Mouse (Mus musculus) liver, embryonic 11.5 days (tissue): Measurements from ENCODE around the gene Ccdc97. TPM values are rescaled to one million over a fixed set of nuclear protein-coding genes. Genes with fewer than 3 reads are reported as not detected.
A peak's percentile ranks its signal among the peaks of the same experiment; 100 is the strongest.

ENCODE experiments used
- ATAC-seq: fragments of 200-750 bp; cut with Nextera tagmentation; replicated peaks from 2 replicates; pipeline ENCODE4 v1.8.0; 2017; ENCODE audit warnings: moderate number of reproducible peaks, mild to moderate bottlenecking, moderate TSS enrichment, moderate library complexity; ENCODE audit not compliant: low FRiP score
- DNase-seq: peaks from one replicate; pipeline ENCODE4 v3.0.0-alpha.2; 2017; ENCODE audit warnings: low spot score
- H3K27ac ChIP-seq: fragments of 300-500 bp; sonication (generic); 2 replicates; pipeline ENCODE4 v1.5.1; 2014; ENCODE audit warnings: mild to moderate bottlenecking, low read depth, low read length, control low read depth
- H3K27me3 ChIP-seq: fragments of 300-500 bp; sonication (generic); replicated peaks from 2 replicates; pipeline ENCODE4 v1.6.1; 2014; ENCODE audit warnings: low read length, mixed read lengths; ENCODE audit not compliant: control insufficient read depth, insufficient read depth
- H3K36me3 ChIP-seq: fragments of 300-500 bp; sonication (generic); 2 replicates; pipeline ENCODE4 v1.6.1; 2014; ENCODE audit warnings: mild to moderate bottlenecking, low read length, moderate library complexity, mixed read lengths; ENCODE audit not compliant: control insufficient read depth, insufficient read depth
- H3K4me1 ChIP-seq: fragments of 300-500 bp; sonication (generic); replicated peaks from 2 replicates; pipeline ENCODE4 v1.6.1; 2014; ENCODE audit warnings: low read length, mixed read lengths; ENCODE audit not compliant: control insufficient read depth, insufficient read depth
- H3K4me2 ChIP-seq: fragments of 300-500 bp; sonication (generic); 2 replicates; pipeline ENCODE4 v1.6.1; 2014; ENCODE audit warnings: mild to moderate bottlenecking, control low read depth, moderate library complexity
- H3K4me3 ChIP-seq: fragments of 300-500 bp; sonication (generic); 2 replicates; pipeline ENCODE4 v1.5.1; 2014; ENCODE audit warnings: low read depth, low read length, control low read depth
- H3K9ac ChIP-seq: fragments of 300-500 bp; sonication (generic); 2 replicates; pipeline ENCODE4 v1.6.1; 2014; ENCODE audit warnings: low read depth, low read length, control low read depth
- H3K9me3 ChIP-seq: fragments of 300-500 bp; sonication (generic); 2 replicates; pipeline ENCODE4 v1.6.1; 2016; ENCODE audit warnings: low read length, inconsistent platforms, mixed read lengths; ENCODE audit not compliant: control insufficient read depth
- WGBS: fragments of 180-500 bp; shearing (Covaris S2); extraction: QIAGEN DNeasy Blood & Tissue Kit; methylation state at CpG from one replicate; pipeline ENCODE4 v1.1.7; 2014; 5-methylcytosine and 5-hydroxymethylcytosine counted together
- polyA plus RNA-seq: library from polyadenylated mRNA; unstranded; fragments of >200 nt; fragmentation: Nextera tagmentation; extraction: Ambion mirVana; gene quantifications from 2 replicates; pipeline ENCODE4 v1.2.1, GENCODE M21; 2014

The Ccdc97 gene
- polyA plus RNA-seq, 1 experiment from 2014 or later, result 33.9 TPM

DNA sequence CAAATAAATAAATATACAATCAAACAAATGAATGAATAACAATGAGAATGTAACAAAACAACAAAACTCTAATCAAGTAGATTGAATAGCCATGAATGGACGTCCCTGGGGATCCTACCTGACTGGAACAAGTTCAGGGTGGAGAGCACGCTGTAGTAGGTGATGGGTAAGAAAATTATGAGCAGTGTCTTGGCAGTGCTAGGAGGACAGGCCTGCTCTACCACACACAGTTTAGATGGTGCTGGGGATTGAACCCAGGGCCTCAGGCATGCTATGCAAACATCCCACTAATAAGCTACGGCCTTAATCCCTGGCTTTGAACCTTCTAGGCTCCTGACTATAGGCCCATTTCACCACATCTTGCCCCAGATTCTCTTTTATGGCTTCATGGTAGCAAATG is 1.4 kb downstream of the Ccdc97 start:
- Histone ChIP-seq H3K4me1 (peaks cover 19% of the 10 kb centered on the region), H3K36me3 (peaks cover 43% of the 10 kb centered on the region), H3K27ac (no peak overlapping the region), H3K4me2 (peak overlapping the region; percentile 77), H3K27me3 (no peaks in the 10 kb centered on the region), H3K9ac (no peak overlapping the region; the same call in 1 of the 2 replicates), H3K4me3 (peak overlapping the region; percentile 65), H3K9me3 (no peaks in the 10 kb centered on the region)
- ATAC-seq (no peak), DNase-seq (no peak)
- 90% methylated on average over 3 of the region's 3 CpGs for WGBS

GRCm38 (mm10) chr7:25715731-25716271 is 3.1 kb downstream of the Ccdc97 start:
- no peak overlapping the region for H3K9ac ChIP-seq
- no peaks in the 10 kb centered on the region for H3K27me3 ChIP-seq
- peaks cover 27% of the 10 kb centered on the region for H3K4me1 ChIP-seq
- no peak overlapping the region for H3K4me2 ChIP-seq
- ATAC-seq, result no peak
- H3K27ac ChIP-seq, result no peak overlapping the region
- H3K9me3 ChIP-seq, result no peaks in the 10 kb centered on the region
- 94% methylated on average over 22 of the region's 22 CpGs for WGBS
- peaks cover 38% of the 10 kb centered on the region for H3K36me3 ChIP-seq
- DNase-seq, result no peak
- no peak overlapping the region for H3K4me3 ChIP-seq

DNA sequence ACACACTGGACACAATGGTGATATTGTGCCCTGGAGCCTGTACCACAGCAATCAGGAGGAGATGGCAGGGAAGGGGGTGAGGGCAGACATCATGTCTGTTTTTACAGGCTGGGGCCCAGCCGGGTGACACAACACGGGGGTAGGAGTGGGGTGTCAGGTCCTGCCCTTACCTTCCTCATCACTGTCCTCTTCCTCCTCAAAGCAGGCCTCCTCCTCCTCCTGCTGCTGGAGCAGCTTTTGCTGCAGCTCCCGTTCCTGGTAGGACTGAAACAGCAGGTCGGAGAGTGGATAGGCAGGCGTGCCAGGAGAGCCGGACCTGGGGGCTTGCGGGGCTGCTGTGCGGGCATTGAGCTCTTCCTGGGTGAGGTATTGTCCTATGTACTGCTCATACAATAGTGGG is 4.3 kb downstream of the Ccdc97 start:
- Histone ChIP-seq H3K9me3 (no peaks in the 10 kb centered on the region), H3K4me3 (no peak overlapping the region), H3K27me3 (no peaks in the 10 kb centered on the region), H3K4me2 (no peak overlapping the region), H3K9ac (no peak overlapping the region), H3K4me1 (peaks cover 34% of the 10 kb centered on the region), H3K36me3 (peaks cover 35% of the 10 kb centered on the region), H3K27ac (no peak overlapping the region)
- 91% methylated on average over 8 of the region's 8 CpGs for WGBS
- DNase-seq (no peak), ATAC-seq (no peak)

DNA sequence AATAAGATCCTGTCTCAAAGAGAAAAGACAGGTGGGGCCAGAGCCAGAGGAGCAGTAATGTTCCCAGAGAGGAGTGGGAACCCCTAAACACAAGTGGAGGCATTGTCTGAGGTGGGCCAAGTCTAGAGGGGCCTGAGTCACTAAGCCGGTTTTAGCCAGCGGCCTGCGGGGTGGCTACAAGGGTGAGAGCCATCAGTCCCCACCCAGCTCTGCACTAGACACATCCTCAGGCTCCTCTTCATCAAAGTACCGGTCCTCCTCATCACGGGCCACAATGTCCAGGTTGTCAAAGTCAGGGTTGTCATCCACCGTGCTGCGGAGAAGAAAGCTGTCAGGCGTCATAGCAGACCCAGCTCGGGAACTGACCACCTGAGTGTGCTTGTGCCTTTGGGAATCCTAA is 6.1 kb downstream of the Ccdc97 start:
- DNase-seq, result no peak
- Histone ChIP-seq H3K36me3 (peaks cover 35% of the 10 kb centered on the region), H3K9ac (no peak overlapping the region), H3K9me3 (no peaks in the 10 kb centered on the region), H3K4me3 (no peak overlapping the region), H3K27ac (no peak overlapping the region), H3K4me1 (peaks cover 35% of the 10 kb centered on the region), H3K4me2 (no peak overlapping the region), H3K27me3 (no peaks in the 10 kb centered on the region)
- WGBS, result 85% methylated on average over 9 of the region's 9 CpGs
- ATAC-seq, result no peak

DNA sequence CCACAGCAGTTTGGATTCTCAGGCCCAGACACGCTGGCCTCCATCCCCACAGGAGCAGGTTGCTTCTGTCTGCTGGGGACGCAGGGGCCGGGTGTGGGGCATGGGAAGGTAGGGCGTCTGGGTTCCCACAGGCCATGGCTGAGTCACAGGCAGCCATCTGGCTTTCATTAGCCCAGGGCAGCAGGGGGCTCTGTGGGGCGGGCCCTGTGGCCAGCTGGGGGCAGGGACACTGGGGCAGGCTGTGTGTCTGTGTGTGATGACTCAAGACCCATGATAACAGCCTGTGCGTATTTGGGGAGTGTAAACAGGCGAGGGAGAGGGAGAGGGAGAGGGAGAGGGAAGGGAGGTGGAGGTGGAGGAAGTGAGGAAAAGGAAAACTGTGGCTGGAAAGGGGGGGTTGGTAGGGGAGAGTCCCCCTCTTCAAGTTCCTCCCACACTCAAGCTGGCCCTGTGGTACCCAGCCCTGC is 7.1 kb downstream of the Ccdc97 start:
- H3K4me1 ChIP-seq, result peaks cover 39% of the 10 kb centered on the region

DNA sequence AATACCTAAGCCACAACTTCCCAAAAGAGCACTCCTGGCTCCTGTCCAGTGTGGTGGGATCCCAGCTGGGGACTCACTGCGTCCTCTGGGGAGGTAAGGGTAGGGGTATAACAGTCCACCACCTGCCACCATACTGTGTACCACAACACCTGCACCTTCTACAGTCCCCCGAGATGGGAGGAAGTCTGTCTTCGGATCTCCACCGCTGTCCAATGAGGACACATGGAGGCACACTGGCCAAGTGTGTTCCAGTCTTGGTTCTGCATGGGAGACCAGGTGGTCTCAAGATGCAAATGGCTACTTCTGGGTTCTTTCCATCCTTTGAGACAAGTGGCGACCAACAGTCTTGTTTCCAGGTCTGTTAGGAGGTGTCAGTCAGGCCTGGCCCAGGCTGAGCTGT is 7.7 kb downstream of the Ccdc97 start:
- Histone ChIP-seq H3K36me3 (peaks cover 34% of the 10 kb centered on the region), H3K27me3 (no peaks in the 10 kb centered on the region), H3K4me1 (peaks cover 43% of the 10 kb centered on the region), H3K4me2 (no peak overlapping the region), H3K9me3 (no peaks in the 10 kb centered on the region), H3K9ac (no peak overlapping the region), H3K27ac (peak overlapping the region; percentile 33; the same call in 1 of the 2 replicates), H3K4me3 (no peak overlapping the region)
- ATAC-seq (no peak), DNase-seq (no peak)
- WGBS, result 71% methylated on average over 5 of the region's 5 CpGs

More for the DNA sequence above, 7.1 kb downstream of the Ccdc97 start:
- no peak overlapping the region for H3K4me2 ChIP-seq
- no peak overlapping the region for H3K9ac ChIP-seq
- H3K4me3 ChIP-seq, result no peak overlapping the region
- peak; percentile 56 for DNase-seq
- H3K27ac ChIP-seq, result peak overlapping the region; percentile 67; the same call in 1 of the 2 replicates
- H3K36me3 ChIP-seq, result peaks cover 35% of the 10 kb centered on the region
- no peaks in the 10 kb centered on the region for H3K27me3 ChIP-seq
- no peaks in the 10 kb centered on the region for H3K9me3 ChIP-seq
- 22% methylated on average over 7 of the region's 7 CpGs for WGBS
- peak; percentile 48 for ATAC-seq

GRCm38 (mm10) chr7:25710519-25711130 is 8.3 kb downstream of the Ccdc97 start:
- H3K4me2 ChIP-seq, result peak overlapping the region; percentile 2; the same call in 1 of the 2 replicates
- no peaks in the 10 kb centered on the region for H3K9me3 ChIP-seq
- H3K9ac ChIP-seq, result no peak overlapping the region
- peaks cover 46% of the 10 kb centered on the region for H3K4me1 ChIP-seq
- no peak for ATAC-seq
- no peak overlapping the region for H3K4me3 ChIP-seq
- 33% methylated on average over 7 of the region's 7 CpGs for WGBS
- H3K27ac ChIP-seq, result no peak overlapping the region
- DNase-seq, result no peak
- H3K27me3 ChIP-seq, result no peaks in the 10 kb centered on the region
- peaks cover 29% of the 10 kb centered on the region for H3K36me3 ChIP-seq

DNA sequence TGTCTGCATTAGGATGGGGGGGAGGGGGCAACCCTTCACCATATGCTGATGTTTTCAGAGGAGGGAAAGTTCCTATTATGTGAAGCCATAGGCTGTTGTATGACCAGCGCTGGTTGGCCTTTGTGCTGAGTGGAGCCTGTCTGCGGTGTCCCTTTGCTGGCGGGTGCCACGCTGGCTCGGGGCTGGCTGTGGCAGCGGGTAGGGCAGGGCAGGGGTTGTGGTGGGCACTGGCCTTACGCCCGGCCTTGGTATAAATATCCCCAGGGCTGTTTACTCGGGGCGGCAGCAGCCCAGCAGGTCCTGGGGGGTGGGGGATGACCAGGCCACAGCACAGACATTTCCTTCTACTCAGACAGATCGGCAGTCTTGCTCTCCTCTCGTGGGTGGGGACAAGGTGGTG is 8.9 kb downstream of the Ccdc97 start:
- Histone ChIP-seq H3K4me1 (peaks cover 53% of the 10 kb centered on the region), H3K4me3 (no peak overlapping the region), H3K4me2 (peak overlapping the region; percentile 2; the same call in 1 of the 2 replicates), H3K9me3 (no peaks in the 10 kb centered on the region), H3K27me3 (no peaks in the 10 kb centered on the region), H3K27ac (no peak overlapping the region), H3K36me3 (peaks cover 24% of the 10 kb centered on the region), H3K9ac (no peak overlapping the region)
- 38% methylated on average over 12 of the region's 12 CpGs for WGBS
- no peak for DNase-seq
- no peak for ATAC-seq
